ENCODE assay signal across 10 mouse cellular contexts in genomic region chr7:100815900-100816570, GRCm38 (mm10). TPM values are rescaled to one million over a fixed set of nuclear protein-coding genes. Genes with fewer than 3 reads are reported as not detected.
DNase-seq lines count a peak whose midpoint lies in the region; ATAC-seq lines count a peak whose summit lies in the region.
"Had no signal": no experiment of that assay in that cellular context is flagged by ENCODE, and none has a peak within 500 bp of the region (broad histone marks: within the 10 kb centered on the region; RNA-seq: fewer than 3 reads in every experiment).

No protein-coding gene starts in this region.

- no peaks in the 10 kb centered on the region for H3K36me3 ChIP-seq in forebrain, embryonic 11.5 days (ENCODE audit: control insufficient read depth, insufficient read depth, low read length)
- H3K36me3 ChIP-seq in hindbrain, embryonic 15.5 days: no peaks in the 10 kb centered on the region
- H3K36me3 ChIP-seq: lung, embryonic 15.5 days had no signal

- no peak overlapping the region for H3K4me2 ChIP-seq in forebrain, embryonic 11.5 days (ENCODE audit: low read depth, low read length, severe bottlenecking)
- no peak overlapping the region for H3K4me2 ChIP-seq in hindbrain, embryonic 15.5 days
- H3K4me2 ChIP-seq: lung, embryonic 15.5 days had no signal

- no peak overlapping the region for H3K27ac ChIP-seq in forebrain, embryonic 11.5 days (ENCODE audit: low read depth, low read length)
- H3K27ac ChIP-seq in hindbrain, embryonic 15.5 days (replicated peaks): no peak overlapping the region
- H3K27ac ChIP-seq: kidney, postnatal 0 days; lung, embryonic 15.5 days had no signal

- 43% methylated on average over 8 of the region's 8 CpGs for WGBS in forebrain, embryonic 11.5 days
- WGBS in hindbrain, embryonic 15.5 days: 30% methylated on average over 8 of the region's 8 CpGs

- H3K4me1 ChIP-seq in forebrain, embryonic 11.5 days (replicated peaks; ENCODE audit: control insufficient read depth, insufficient read depth, low read length): 0 out of 2 replicates have a peak, but pooled peaks cover 1% of the 10 kb centered on the region
- peaks cover 19% of the 10 kb centered on the region; the same call in 1 of the 2 replicates for H3K4me1 ChIP-seq in hindbrain, embryonic 15.5 days (replicated peaks)
- H3K4me1 ChIP-seq: lung, embryonic 15.5 days had no signal

- peak; percentile 61 for ATAC-seq in forebrain, embryonic 11.5 days (replicated peaks; ENCODE audit: low FRiP score)
- ATAC-seq in hindbrain, embryonic 15.5 days (ENCODE audit: low FRiP score, low read depth): peak; percentile 48; the same call in 1 of the 2 replicates
- ATAC-seq in activated CD4-positive, CD25-positive, alpha-beta regulatory T cell, adult 4 months: no peak
- ATAC-seq in megakaryocyte-erythroid progenitor cell, adult 5-6 weeks (replicated peaks; ENCODE audit: low FRiP score, low TSS enrichment, poor library complexity, severe bottlenecking): no peak

- H3K4me3 ChIP-seq in forebrain, embryonic 11.5 days (ENCODE audit: low read depth, low read length): no peak overlapping the region
- H3K4me3 ChIP-seq in hindbrain, embryonic 15.5 days: no peak overlapping the region
- H3K4me3 ChIP-seq: lung, embryonic 15.5 days had no signal

- H3K9ac ChIP-seq in forebrain, embryonic 11.5 days (ENCODE audit: low read length): no peak overlapping the region
- no peak overlapping the region for H3K9ac ChIP-seq in hindbrain, embryonic 15.5 days
- H3K9ac ChIP-seq: lung, embryonic 15.5 days had no signal

- DNase-seq in thymus, postnatal 4 days: peak; percentile 15
- DNase-seq in thymus, adult 18-20 months: no peak
- DNase-seq in forebrain, embryonic 11.5 days (ENCODE audit: low spot score): no peak
- DNase-seq in spleen, postnatal 14 days (ENCODE audit: low spot score in 2 of 2): no peak
- DNase-seq: gastrocnemius, postnatal 10 days had no signal

- no peaks in the 10 kb centered on the region for H3K9me3 ChIP-seq in forebrain, embryonic 11.5 days (ENCODE audit: control insufficient read depth, low read length)
- no peaks in the 10 kb centered on the region for H3K9me3 ChIP-seq in hindbrain, embryonic 15.5 days
- H3K9me3 ChIP-seq: lung, embryonic 15.5 days had no signal

- H3K27me3 ChIP-seq in forebrain, embryonic 11.5 days (ENCODE audit: control insufficient read depth, insufficient read depth, low read length): no peaks in the 10 kb centered on the region
- no peaks in the 10 kb centered on the region for H3K27me3 ChIP-seq in hindbrain, embryonic 15.5 days
- H3K27me3 ChIP-seq: lung, embryonic 15.5 days had no signal

RNA-seq across cellular contexts. Expression of gene Relt, which starts 47.2 kb away (rescaled TPM):
- 2.5 and 2.7 TPM in 2 replicates for polyA plus RNA-seq in forebrain, embryonic 11.5 days (2014; fragmentation: Nextera tagmentation; extraction: Ambion mirVana)
- polyA plus RNA-seq in hindbrain, embryonic 15.5 days (2015; fragmentation: Nextera tagmentation; extraction: Ambion mirVana): 5.6 TPM in 2 replicates
- 10 to 100 TPM; 14.5 to 16.3 TPM for polyA plus RNA-seq in activated CD4-positive, CD25-positive, alpha-beta regulatory T cell, adult 4 months (2017; shearing (Covaris generic))
- 8.0 and 10.9 TPM in 2 replicates for total RNA-seq in megakaryocyte-erythroid progenitor cell, adult 5-6 weeks (2014; fragmentation: Nextera tagmentation)
- 5.2 and 6.4 TPM in 2 replicates for total RNA-seq in megakaryocyte-erythroid progenitor cell, adult 5-6 weeks (2017)

Comparison
In these comparisons a context has a peak if more than half of its experiments do, and no peak if none do; other contexts are left out.
1. ATAC-seq: peak in forebrain, embryonic 11.5 days (single experiment) and hindbrain, embryonic 15.5 days (single experiment); none in activated CD4-positive, CD25-positive, alpha-beta regulatory T cell, adult 4 months (single experiment) and megakaryocyte-erythroid progenitor cell, adult 5-6 weeks (single experiment).